Mouse (Mus musculus) heart, adult 2 months (tissue): ENCODE measurements around the gene Trappc3.

Experiments
- CTCF ChIP-seq: fragments of 200-600 bp; IDR thresholded peaks from 2 replicates; pipeline ENCODE4 v1.8.1; 2022; ENCODE audit warnings: antibody characterized with exemption, mild to moderate bottlenecking, moderate library complexity
- EP300 ChIP-seq: fragments of 200-500 bp; IDR thresholded peaks from 2 replicates; pipeline ENCODE4 v1.6.1; 2011; ENCODE audit warnings: low read depth, low read length, control low read depth; ENCODE audit not compliant: insufficient read depth

DNA sequence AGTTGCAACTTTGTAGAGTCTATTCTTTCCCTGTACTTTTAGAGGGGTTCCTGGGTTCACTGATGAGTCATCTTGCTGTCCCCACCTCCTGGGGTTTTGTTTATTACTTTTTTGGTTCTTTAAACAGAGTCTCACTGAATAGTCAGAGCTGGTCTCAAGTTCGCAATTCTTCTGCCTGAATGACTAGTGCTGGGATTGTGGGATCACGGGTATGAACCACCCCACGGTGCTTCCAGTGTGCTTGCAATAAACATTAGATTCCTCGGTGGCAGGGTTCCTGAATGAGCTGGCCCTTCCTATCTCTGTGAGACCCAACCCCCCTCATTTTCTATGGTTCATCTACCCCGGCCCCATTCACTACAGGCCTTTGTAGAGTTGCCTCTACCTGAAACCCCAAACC, 34.0 kb upstream of the Trappc3 start:
- no peak for TF ChIP-seq CTCF
- TF ChIP-seq EP300: no peak
